Mouse (Mus musculus) kidney, adult 8-10 months (tissue): ENCODE results near the gene Zfhx3.
A peak's percentile ranks its signal among the peaks of the same experiment; 100 is the strongest.

ENCODE experiments used
- DNase-seq, 2 experiments: peaks; one replicate each; pipeline ENCODE4 v3.0.0; 2022

Gene Zfhx3

GRCm38 (mm10) chr8:108706848-108707541, 764.6 kb downstream of the Zfhx3 start:
- DNase-seq: no peak

GRCm38 (mm10) chr8:108707576-108708281, 765.3 kb downstream of the Zfhx3 start:
- DNase-seq: no peak

- DNase-seq: no peak
These were observed 766.5 kb downstream of the Zfhx3 start for GRCm38 (mm10) chr8:108708833-108709387.

- DNase-seq: no peak
These were observed 767.0 kb downstream of the Zfhx3 start for GRCm38 (mm10) chr8:108709441-108709840.

- DNase-seq: no peak
These were observed 767.6 kb downstream of the Zfhx3 start for GRCm38 (mm10) chr8:108709928-108710606.

- DNase-seq: no peak
These were observed 768.4 kb downstream of the Zfhx3 start for GRCm38 (mm10) chr8:108710607-108711489.

GRCm38 (mm10) chr8:108711490-108711793, 769.0 kb downstream of the Zfhx3 start:
- DNase-seq: no peak

- no peak for DNase-seq
These were observed 769.6 kb downstream of the Zfhx3 start for GRCm38 (mm10) chr8:108712001-108712411.

- DNase-seq: no peak
These were observed 770.2 kb downstream of the Zfhx3 start for GRCm38 (mm10) chr8:108712607-108713006.

GRCm38 (mm10) chr8:108713346-108714142, 771.1 kb downstream of the Zfhx3 start:
- no peak for DNase-seq

GRCm38 (mm10) chr8:108714143-108714635, 771.7 kb downstream of the Zfhx3 start:
- no peak for DNase-seq

GRCm38 (mm10) chr8:108714636-108715415, 772.4 kb downstream of the Zfhx3 start:
- DNase-seq: peak; percentile 55 to 61

- peak; percentile 64 to 76 for DNase-seq
These were observed 773.0 kb downstream of the Zfhx3 start for GRCm38 (mm10) chr8:108715416-108715948.

GRCm38 (mm10) chr8:108716291-108716811, 773.9 kb downstream of the Zfhx3 start:
- DNase-seq: no peak

GRCm38 (mm10) chr8:108717545-108717944, 775.1 kb downstream of the Zfhx3 start:
- DNase-seq: no peak

GRCm38 (mm10) chr8:108718031-108718430, 775.6 kb downstream of the Zfhx3 start:
- DNase-seq: no peak

GRCm38 (mm10) chr8:108720840-108721239, 778.4 kb downstream of the Zfhx3 start:
- DNase-seq: no peak

- peak; percentile 80 to 81 for DNase-seq
These were observed 780.4 kb downstream of the Zfhx3 start for GRCm38 (mm10) chr8:108722671-108723513.

GRCm38 (mm10) chr8:108723636-108724035, 781.2 kb downstream of the Zfhx3 start:
- DNase-seq: no peak
